Mouse (Mus musculus): ENCODE measurements around the gene Map3k14.

GRCm38 (mm10) chr11:103219259-103219658 is 48.0 kb downstream of the Map3k14 start:
- TF ChIP-seq POLR2A (IDR thresholded peaks at IDR 0.05; ENCODE audit: extremely low read depth, insufficient read depth, low read length) (no peak), CTCF (IDR thresholded peaks at IDR 0.05; ENCODE audit: low read depth, low read length) (no peak)

Measured in liver, adult 2 months (tissue).